Mouse (Mus musculus) MEL (cell line): ENCODE measurements at regions not wholly inside any gene's neighbourhood (a gene's known extent, or its start where the extent isn't known, plus 50 kb on each side); places are given as distances from the start of the nearest gene placed in this dataset.

ENCODE experiments used
- DNase-seq: peaks from one replicate; pipeline ENCODE4 v3.0.0; 2011; ENCODE audit warnings: low read depth, low spot score
- H3K27ac ChIP-seq: 2 replicates; pipeline ENCODE4 v1.5.1; 2012; ENCODE audit warnings: low read depth, mild to moderate bottlenecking, control low read depth, low read length, moderate library complexity; ENCODE audit not compliant: control insufficient read depth
- H3K27me3 ChIP-seq, 2 experiments: fragments of 150-350 bp in 1 of 2; sonication (generic) in 1 of 2; 2 replicates each; pipeline ENCODE4 v1.6.1; 2012; ENCODE audit warnings: low read length in 2 of 2, mild to moderate bottlenecking in 2 of 2, improper control_type of control experiment in 1 of 2, moderate library complexity in 1 of 2; ENCODE audit not compliant: insufficient read depth in 2 of 2, control insufficient read depth in 1 of 2
- H3K36me3 ChIP-seq, 2 experiments: 2 replicates each; pipeline ENCODE4 v1.6.1; 2012 to 2014; ENCODE audit warnings: low read length in 2 of 2, improper control_type of control experiment in 1 of 2, inconsistent platforms in 1 of 2, mild to moderate bottlenecking in 1 of 2; ENCODE audit not compliant: insufficient read depth in 2 of 2, control insufficient read depth in 1 of 2
- H3K4me1 ChIP-seq, 2 experiments: fragments of 150-350 bp in 1 of 2; sonication (generic) in 1 of 2; 2 replicates each; pipeline ENCODE4 v1.6.1; 2012; ENCODE audit warnings: low read length in 2 of 2, improper control_type of control experiment in 1 of 2, mild to moderate bottlenecking in 1 of 2; ENCODE audit not compliant: insufficient read depth in 2 of 2, control insufficient read depth in 1 of 2
- H3K4me3 ChIP-seq, 2 experiments: fragments of 150-350 bp in 1 of 2; sonication (generic) in 1 of 2; 2 replicates each; pipeline ENCODE4 v1.5.1; 2012; ENCODE audit warnings: low read depth in 2 of 2, low read length in 2 of 2, mild to moderate bottlenecking in 2 of 2, moderate library complexity in 2 of 2, control low read depth in 1 of 2, improper control_type of control experiment in 1 of 2; ENCODE audit not compliant: control insufficient read depth in 1 of 2, insufficient read depth in 1 of 2
- H3K79me2 ChIP-seq: 2 replicates; pipeline ENCODE4 v1.6.1; 2012; ENCODE audit warnings: mild to moderate bottlenecking, low read length, moderate library complexity; ENCODE audit not compliant: control insufficient read depth, poor library complexity, insufficient read depth
- H3K9ac ChIP-seq: 2 replicates; pipeline ENCODE4 v1.6.1; 2012; ENCODE audit warnings: low read depth, mild to moderate bottlenecking, control low read depth, low read length, moderate library complexity; ENCODE audit not compliant: control insufficient read depth, poor library complexity, severe bottlenecking
- H3K9me3 ChIP-seq: fragments of 150-350 bp; sonication (generic); replicated peaks from 2 replicates; pipeline ENCODE4 v1.6.1; 2012; ENCODE audit warnings: mild to moderate bottlenecking, low read length, improper control_type of control experiment, moderate library complexity; ENCODE audit not compliant: insufficient read depth
- BHLHE40 ChIP-seq: IDR thresholded peaks from 2 replicates; pipeline ENCODE4 v1.6.1; 2012; ENCODE audit warnings: low read depth, mild to moderate bottlenecking, inconsistent platforms, low read length, improper control_type of control experiment, borderline replicate concordance
- CHD1 ChIP-seq: IDR thresholded peaks from 2 replicates; pipeline ENCODE4 v1.6.1; 2012; ENCODE audit warnings: low read depth, mild to moderate bottlenecking, inconsistent platforms, low read length, improper control_type of control experiment
- CTCF ChIP-seq, 3 experiments: IDR thresholded peaks in 2 of 3; conservative IDR thresholded peaks in 1 of 3; 2 replicates each; pipeline ENCODE4 v1.5.1; 2011 to 2012; ENCODE audit warnings: low read length in 3 of 3, low read depth in 2 of 3, mild to moderate bottlenecking in 2 of 3, improper control_type of control experiment in 1 of 3, inconsistent platforms in 1 of 3, mixed read lengths in 1 of 3, moderate library complexity in 1 of 3; ENCODE audit not compliant: control insufficient read depth in 1 of 3, insufficient read depth in 1 of 3, poor library complexity in 1 of 3, severe bottlenecking in 1 of 3
- ELF1 ChIP-seq: IDR thresholded peaks from 2 replicates; pipeline ENCODE4 v1.6.1; 2014; ENCODE audit warnings: low read depth, mild to moderate bottlenecking, inconsistent platforms, low read length, improper control_type of control experiment, moderate library complexity
- EP300 ChIP-seq, 2 experiments: IDR thresholded peaks; 2 replicates each; pipeline ENCODE4 v1.6.1; 2011; ENCODE audit warnings: improper control_type of control experiment in 2 of 2, low read length in 2 of 2, low read depth in 1 of 2, mild to moderate bottlenecking in 1 of 2
- ETS1 ChIP-seq: IDR thresholded peaks from 2 replicates; pipeline ENCODE4 v1.6.1; 2012; ENCODE audit warnings: low read depth, mild to moderate bottlenecking, inconsistent platforms, low read length, improper control_type of control experiment, moderate library complexity
- GABPA ChIP-seq: IDR thresholded peaks from 2 replicates; pipeline ENCODE4 v1.6.1; 2012; ENCODE audit warnings: low read depth, mild to moderate bottlenecking, inconsistent platforms, low read length, improper control_type of control experiment, moderate library complexity
- GATA1 ChIP-seq: IDR thresholded peaks from 2 replicates; pipeline ENCODE4 v1.6.1; 2011; ENCODE audit warnings: low read depth, low read length, improper control_type of control experiment
- JUND ChIP-seq: IDR thresholded peaks from 2 replicates; pipeline ENCODE4 v1.6.1; 2011; ENCODE audit warnings: low read depth, mild to moderate bottlenecking, improper control_type of control experiment, low read length
- KAT2A ChIP-seq: conservative IDR thresholded peaks from 2 replicates; pipeline ENCODE4 v1.6.1; 2012; ENCODE audit warnings: low read depth, low read length, improper control_type of control experiment, inconsistent platforms
- MAFK ChIP-seq: IDR thresholded peaks from 2 replicates; pipeline ENCODE4 v1.6.1; 2011; ENCODE audit warnings: low read depth, mild to moderate bottlenecking, low read length, improper control_type of control experiment, borderline replicate concordance
- MEF2A ChIP-seq: IDR thresholded peaks from 2 replicates; pipeline ENCODE4 v1.6.1; 2014; ENCODE audit warnings: low read depth, mild to moderate bottlenecking, inconsistent platforms, low read length, improper control_type of control experiment; ENCODE audit not compliant: poor library complexity, insufficient replicate concordance, severe bottlenecking; ENCODE audit errors: extremely low read depth
- MXI1 ChIP-seq: IDR thresholded peaks from 2 replicates; pipeline ENCODE4 v1.6.1; 2011; ENCODE audit warnings: mild to moderate bottlenecking, low read depth, low read length, improper control_type of control experiment
- MYB ChIP-seq: IDR thresholded peaks from 2 replicates; pipeline ENCODE4 v1.6.1; 2011; ENCODE audit warnings: mild to moderate bottlenecking, low read depth, low read length, improper control_type of control experiment
- MYC ChIP-seq: IDR thresholded peaks from 2 replicates; pipeline ENCODE4 v1.6.1; 2011; ENCODE audit warnings: low read depth, mild to moderate bottlenecking, low read length, improper control_type of control experiment, moderate library complexity
- NELFE ChIP-seq: IDR thresholded peaks from 2 replicates; pipeline ENCODE4 v1.6.1; 2011; ENCODE audit warnings: low read depth, low read length, improper control_type of control experiment
- NRF1 ChIP-seq: IDR thresholded peaks from 2 replicates; pipeline ENCODE4 v1.6.1; 2014; ENCODE audit warnings: low read depth, mild to moderate bottlenecking, inconsistent platforms, low read length, improper control_type of control experiment, moderate library complexity; ENCODE audit not compliant: poor library complexity, insufficient read depth, severe bottlenecking
- POLR2AphosphoS5 ChIP-seq: IDR thresholded peaks from 2 replicates; pipeline ENCODE4 v1.6.1; 2012; ENCODE audit warnings: low read depth, borderline replicate concordance, mild to moderate bottlenecking, inconsistent platforms, low read length, moderate library complexity, mixed read lengths
- RCOR1 ChIP-seq: IDR thresholded peaks from 2 replicates; pipeline ENCODE4 v1.6.1; 2012; ENCODE audit warnings: low read depth, mild to moderate bottlenecking, inconsistent platforms, low read length, improper control_type of control experiment
- SMC3 ChIP-seq: IDR thresholded peaks from 2 replicates; pipeline ENCODE4 v1.6.1; 2011; ENCODE audit warnings: low read depth, low read length, improper control_type of control experiment
- UBTF ChIP-seq: IDR thresholded peaks from 2 replicates; pipeline ENCODE4 v1.6.1; 2012; ENCODE audit warnings: low read depth, mild to moderate bottlenecking, inconsistent platforms, low read length, improper control_type of control experiment, moderate library complexity, borderline replicate concordance; ENCODE audit not compliant: insufficient read depth
- USF1 ChIP-seq: IDR thresholded peaks from 2 replicates; pipeline ENCODE4 v1.6.1; 2014; ENCODE audit warnings: low read depth, mild to moderate bottlenecking, inconsistent platforms, low read length, improper control_type of control experiment, moderate library complexity
- USF2 ChIP-seq, 2 experiments: IDR thresholded peaks; 2 replicates each; pipeline ENCODE4 v1.6.1; 2011 to 2012; ENCODE audit warnings: improper control_type of control experiment in 2 of 2, low read length in 2 of 2, borderline replicate concordance in 1 of 2, inconsistent platforms in 1 of 2, low read depth in 1 of 2, mild to moderate bottlenecking in 1 of 2; ENCODE audit not compliant: insufficient read depth in 1 of 2
- ZKSCAN1 ChIP-seq: IDR thresholded peaks from 2 replicates; pipeline ENCODE4 v1.6.1; 2012; ENCODE audit warnings: low read depth, mild to moderate bottlenecking, inconsistent platforms, low read length, improper control_type of control experiment, moderate library complexity
- ZMIZ1 ChIP-seq: IDR thresholded peaks from 2 replicates; pipeline ENCODE4 v1.6.1; 2012; ENCODE audit warnings: low read depth, mild to moderate bottlenecking, inconsistent platforms, low read length, improper control_type of control experiment, moderate library complexity
- ZNF384 ChIP-seq: IDR thresholded peaks from 2 replicates; pipeline ENCODE4 v1.6.1; 2012; ENCODE audit warnings: low read depth, mild to moderate bottlenecking, inconsistent platforms, low read length, improper control_type of control experiment

- H3K27me3 ChIP-seq = no peaks in the 10 kb centered on the region
- no peak for DNase-seq
- TF ChIP-seq CHD1 (no peak), EP300 (IDR thresholded peaks at IDR 0.05; ENCODE audit: low read depth in 1 of 2, low read length in 2 of 2) (no peak), BHLHE40 (no peak), NELFE (no peak), MXI1 (no peak), MYB (no peak), ZMIZ1 (no peak), ELF1 (no peak), ZKSCAN1 (no peak), MYC (no peak), GATA1 (no peak), KAT2A (no peak), GABPA (no peak), ETS1 (no peak), NRF1 (no peak)
- H3K27ac ChIP-seq = no peak overlapping the region
- H3K36me3 ChIP-seq = no peaks in the 10 kb centered on the region
- no peaks in the 10 kb centered on the region for H3K79me2 ChIP-seq
- no peaks in the 10 kb centered on the region for H3K9me3 ChIP-seq
- H3K4me1 ChIP-seq = no peaks in the 10 kb centered on the region
- no peak overlapping the region for H3K4me3 ChIP-seq
- H3K9ac ChIP-seq = no peak overlapping the region
These were observed 442.3 kb downstream of the Tshz3 start for GRCm38 (mm10) chr7:37140191-37140590.

- H3K9me3 ChIP-seq = no peaks in the 10 kb centered on the region
These were observed 444.9 kb downstream of the Tshz3 start for GRCm38 (mm10) chr7:37142780-37143179.

More at GRCm38 (mm10) chr7:37142780-37143179, 444.9 kb downstream of the Tshz3 start:
- Histone ChIP-seq H3K4me1 (no peaks in the 10 kb centered on the region), H3K79me2 (no peaks in the 10 kb centered on the region), H3K9ac (no peak overlapping the region), H3K4me3 (no peak overlapping the region), H3K36me3 (no peaks in the 10 kb centered on the region), H3K27ac (no peak overlapping the region), H3K27me3 (no peaks in the 10 kb centered on the region)
- TF ChIP-seq ETS1 (no peak), SMC3 (no peak), USF2 (IDR thresholded peaks at IDR 0.05; ENCODE audit: borderline replicate concordance in 1 of 2, insufficient read depth in 1 of 2, low read depth in 1 of 2, low read length in 2 of 2) (no peak), MEF2A (no peak), CHD1 (no peak), USF1 (no peak), RCOR1 (no peak), ELF1 (no peak), JUND (no peak), MAFK (no peak), UBTF (no peak), CTCF (IDR thresholded peaks at IDR 0.05 in 2 of 3, conservative IDR thresholded peaks at IDR 0.05 in 1 of 3; ENCODE audit: control insufficient read depth in 1 of 3, insufficient read depth in 1 of 3, low read depth in 2 of 3, low read length in 3 of 3, poor library complexity in 1 of 3, severe bottlenecking in 1 of 3) (no peak), ZNF384 (no peak), ZKSCAN1 (no peak), POLR2AphosphoS5 (no peak)
- no peak for DNase-seq
